Mouse (Mus musculus): Measurements from ENCODE around the gene Ehd2.

Ehd2 gene

DNA sequence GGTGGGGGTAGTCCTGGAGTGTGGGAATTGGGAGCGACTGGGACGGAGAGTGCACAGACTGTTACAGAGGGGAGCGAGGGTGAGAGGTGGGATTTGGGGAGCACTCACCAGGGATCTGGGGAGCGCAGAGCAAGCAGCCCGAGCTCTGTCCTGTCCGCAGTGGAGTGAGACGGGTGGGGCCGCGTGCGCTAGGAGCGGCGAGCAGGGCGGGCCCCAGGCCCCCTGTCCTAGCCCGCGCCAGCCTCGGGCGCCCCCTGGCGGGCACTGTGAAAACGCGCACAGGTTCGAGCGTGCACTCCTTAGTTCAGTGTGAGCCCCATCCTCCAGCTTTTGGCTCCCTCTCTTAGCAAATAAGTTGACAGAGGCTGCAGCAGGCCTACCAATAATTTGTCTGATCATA, at the start of gene Ehd2:
TSS of gene Ehd2 (minus strand) at position 256 of the 400 bp plus-strand sequence.
- Histone ChIP-seq H3K36me3 (ENCODE audit: control insufficient read depth, insufficient read depth, low read length, poor library complexity, severe bottlenecking) (peaks cover 2% of the 10 kb centered on the region; the same call in 1 of the 2 replicates), H3K27me3 (ENCODE audit: control insufficient read depth, insufficient read depth, low read length, poor library complexity, severe bottlenecking) (no peaks in the 10 kb centered on the region)
- DNase-seq (ENCODE audit: low read depth, low spot score): peak; percentile 79

DNA sequence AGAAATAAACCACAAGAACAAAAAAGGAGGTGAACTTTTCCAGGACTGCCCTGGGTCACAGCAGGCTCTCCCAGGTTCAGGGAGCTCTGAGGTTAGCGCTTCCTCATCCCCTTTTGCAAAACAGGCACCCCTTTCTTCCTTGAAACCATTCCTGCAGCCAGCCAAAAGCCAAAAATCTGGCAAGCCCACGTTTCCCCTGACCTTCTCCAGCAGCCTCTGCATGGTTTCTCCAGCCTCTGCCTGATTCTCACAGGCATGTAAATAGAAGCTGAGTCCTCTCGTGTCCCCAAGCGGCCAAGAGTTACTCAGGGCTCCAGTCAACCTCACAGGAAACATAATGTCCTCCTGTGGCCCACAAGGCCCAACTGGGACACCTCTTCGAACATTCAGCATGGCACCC, 48.0 kb upstream of the Ehd2 start:
- DNase-seq (ENCODE audit: low read depth, low spot score): no peak
- Histone ChIP-seq H3K36me3 (ENCODE audit: control insufficient read depth, insufficient read depth, low read length, poor library complexity, severe bottlenecking) (peaks cover 2% of the 10 kb centered on the region; the same call in 1 of the 2 replicates), H3K27me3 (ENCODE audit: control insufficient read depth, insufficient read depth, low read length, poor library complexity, severe bottlenecking) (no peaks in the 10 kb centered on the region)

DNA sequence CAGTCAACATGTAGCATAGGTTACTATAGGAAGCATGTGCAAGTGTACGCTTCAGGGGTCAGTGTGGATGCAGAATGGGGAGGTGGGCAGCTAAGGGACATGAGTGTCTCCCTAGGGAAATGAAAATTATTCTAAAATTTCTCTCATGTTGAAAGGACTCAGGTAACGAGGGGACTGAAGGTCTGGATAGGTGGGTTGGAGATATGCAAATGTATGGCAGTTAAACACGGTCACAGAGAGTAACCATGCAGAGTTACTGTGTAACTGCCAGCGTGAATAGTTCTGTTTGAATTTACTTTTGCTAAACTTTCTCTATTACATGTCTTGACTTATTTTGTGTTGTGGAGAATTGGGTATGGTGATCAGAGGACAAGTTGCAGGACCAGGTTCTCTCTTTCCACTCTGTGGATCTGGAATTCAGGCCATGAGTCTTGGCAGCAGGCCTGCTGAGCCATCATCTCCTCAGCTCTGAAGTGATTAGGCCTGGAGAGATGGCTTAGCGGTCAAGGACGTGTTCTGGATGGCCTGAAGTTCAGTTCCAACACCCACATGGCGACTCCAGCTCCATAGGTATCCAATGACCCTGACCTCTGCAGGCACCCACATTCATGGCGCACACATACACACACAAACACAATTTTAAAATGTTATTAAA, 47.3 kb upstream of the Ehd2 start:
- Histone ChIP-seq H3K27me3 (ENCODE audit: control insufficient read depth, insufficient read depth, low read length, poor library complexity, severe bottlenecking) (no peaks in the 10 kb centered on the region), H3K36me3 (ENCODE audit: control insufficient read depth, insufficient read depth, low read length, poor library complexity, severe bottlenecking) (peaks cover under 1% of the 10 kb centered on the region; the same call in 1 of the 2 replicates)
- peak; percentile 56 for DNase-seq (ENCODE audit: low read depth, low spot score)

DNA sequence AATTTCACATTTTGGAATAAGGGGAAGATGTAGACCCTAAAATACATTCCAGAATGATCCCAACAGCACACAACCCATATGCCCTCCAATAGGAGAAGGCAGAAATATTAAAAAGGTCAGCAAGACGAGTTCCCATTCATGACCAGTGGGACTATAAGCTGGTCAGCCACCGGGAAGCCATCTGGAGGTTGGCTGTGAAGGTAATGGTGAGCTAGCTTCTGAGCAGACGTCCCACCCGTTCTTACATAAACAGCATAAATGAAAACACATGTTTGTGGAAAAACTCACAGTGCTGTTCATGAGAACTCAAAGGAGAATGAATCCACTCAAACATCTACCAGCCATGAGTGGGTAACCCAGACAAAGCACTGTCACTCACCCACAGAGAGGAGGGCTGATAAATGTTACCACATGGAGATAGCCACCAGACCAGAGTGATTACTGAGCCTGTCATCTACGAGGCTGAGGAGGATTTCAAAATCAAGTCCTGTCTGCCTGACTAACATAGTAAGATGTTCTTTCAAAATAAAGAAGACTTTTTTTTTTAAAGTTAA, 46.4 kb upstream of the Ehd2 start:
- Histone ChIP-seq H3K36me3 (ENCODE audit: control insufficient read depth, insufficient read depth, low read length, poor library complexity, severe bottlenecking) (no peaks in the 10 kb centered on the region; the same call in 1 of the 2 replicates), H3K27me3 (ENCODE audit: control insufficient read depth, insufficient read depth, low read length, poor library complexity, severe bottlenecking) (no peaks in the 10 kb centered on the region)
- DNase-seq (ENCODE audit: low read depth, low spot score): no peak

DNA sequence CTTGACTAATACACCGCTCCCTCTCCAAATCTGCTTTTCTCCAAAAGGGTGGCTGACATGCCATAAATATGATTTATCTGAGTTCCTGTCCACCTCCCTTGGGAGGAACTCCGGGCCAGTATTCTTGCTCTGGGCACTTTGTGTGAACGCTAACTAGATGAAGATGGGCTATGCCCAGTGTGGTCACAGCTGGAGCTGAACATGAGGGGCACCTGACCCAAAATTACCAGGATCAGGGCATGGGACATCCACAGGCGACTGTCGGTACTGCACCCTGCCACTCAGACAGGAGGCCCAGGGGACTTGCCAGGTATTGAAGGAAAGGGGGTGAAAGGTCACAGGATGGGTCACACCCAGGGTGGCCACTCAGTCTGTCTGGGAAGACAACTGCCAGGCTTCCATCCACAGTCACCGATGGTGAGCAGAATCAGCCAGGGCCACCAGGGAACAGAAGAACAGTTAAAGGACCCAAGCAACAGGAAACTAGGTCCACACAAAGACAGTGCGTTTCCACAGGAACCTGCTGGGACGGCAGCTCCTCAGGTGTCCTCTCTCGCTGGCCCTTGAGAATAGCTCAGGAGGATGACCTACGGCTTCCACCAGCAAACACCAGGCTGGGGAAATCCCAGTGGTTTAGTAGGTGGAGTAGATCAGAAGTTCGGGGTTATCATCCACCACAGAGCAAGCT, 45.4 kb upstream of the Ehd2 start:
- DNase-seq (ENCODE audit: low read depth, low spot score): peak; percentile 56
- Histone ChIP-seq H3K36me3 (ENCODE audit: control insufficient read depth, insufficient read depth, low read length, poor library complexity, severe bottlenecking) (no peaks in the 10 kb centered on the region; the same call in 1 of the 2 replicates), H3K27me3 (ENCODE audit: control insufficient read depth, insufficient read depth, low read length, poor library complexity, severe bottlenecking) (no peaks in the 10 kb centered on the region)

DNA sequence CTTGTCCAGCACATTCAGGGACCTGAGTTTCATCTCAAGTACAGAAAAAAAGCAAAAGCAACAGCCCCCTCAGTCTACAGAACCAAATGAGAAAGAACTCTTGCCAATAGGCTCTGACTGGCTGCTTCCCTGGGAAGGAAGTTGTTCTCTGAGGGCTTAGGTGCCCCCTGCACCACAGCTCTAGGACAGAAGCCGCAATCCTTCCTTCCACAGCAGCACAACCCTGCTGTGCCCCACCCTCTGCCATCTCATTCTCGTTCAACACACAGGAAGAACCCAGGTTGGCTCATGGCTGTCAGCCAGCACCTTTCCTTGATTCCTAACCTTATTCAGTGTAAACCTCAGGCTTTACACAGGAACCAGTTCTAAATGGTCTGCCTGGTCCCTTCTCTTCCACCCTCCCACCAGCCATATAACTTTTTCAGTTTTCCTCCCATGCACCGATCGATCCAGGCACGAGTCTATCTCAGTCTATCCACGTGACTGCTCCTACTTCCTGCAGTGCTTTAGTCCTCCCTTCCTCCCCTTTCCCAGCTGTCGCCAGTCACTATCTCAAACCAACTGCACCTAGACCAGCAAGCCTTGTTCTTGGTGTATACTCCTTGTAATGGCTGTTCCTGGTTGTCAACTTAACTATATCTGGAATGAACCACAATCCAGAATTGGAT, 44.2 kb upstream of the Ehd2 start:
- DNase-seq (ENCODE audit: low read depth, low spot score): no peak
- Histone ChIP-seq H3K36me3 (ENCODE audit: control insufficient read depth, insufficient read depth, low read length, poor library complexity, severe bottlenecking) (no peaks in the 10 kb centered on the region; the same call in 1 of the 2 replicates), H3K27me3 (ENCODE audit: control insufficient read depth, insufficient read depth, low read length, poor library complexity, severe bottlenecking) (no peaks in the 10 kb centered on the region)

DNA sequence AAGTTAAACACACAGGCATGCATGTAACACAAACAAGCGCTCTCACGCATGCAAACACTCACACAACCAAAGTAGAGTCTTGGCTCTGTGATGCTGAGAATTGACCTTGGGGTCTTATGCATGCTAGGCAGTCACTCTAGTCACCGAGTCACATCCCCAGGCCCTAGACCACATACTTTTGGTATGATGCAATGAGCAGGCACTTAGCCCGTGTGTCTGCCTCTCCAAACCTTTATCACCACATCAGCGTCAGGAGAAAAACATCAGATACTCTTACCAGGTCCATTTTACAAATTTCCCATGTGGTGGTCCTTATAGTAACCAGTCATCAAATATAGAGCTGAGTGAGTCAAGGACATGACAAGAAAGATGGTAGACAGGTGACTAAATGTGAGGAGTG, 43.3 kb upstream of the Ehd2 start:
- Histone ChIP-seq H3K36me3 (ENCODE audit: control insufficient read depth, insufficient read depth, low read length, poor library complexity, severe bottlenecking) (no peaks in the 10 kb centered on the region; the same call in 1 of the 2 replicates), H3K27me3 (ENCODE audit: control insufficient read depth, insufficient read depth, low read length, poor library complexity, severe bottlenecking) (no peaks in the 10 kb centered on the region)
- DNase-seq (ENCODE audit: low read depth, low spot score): no peak

DNA sequence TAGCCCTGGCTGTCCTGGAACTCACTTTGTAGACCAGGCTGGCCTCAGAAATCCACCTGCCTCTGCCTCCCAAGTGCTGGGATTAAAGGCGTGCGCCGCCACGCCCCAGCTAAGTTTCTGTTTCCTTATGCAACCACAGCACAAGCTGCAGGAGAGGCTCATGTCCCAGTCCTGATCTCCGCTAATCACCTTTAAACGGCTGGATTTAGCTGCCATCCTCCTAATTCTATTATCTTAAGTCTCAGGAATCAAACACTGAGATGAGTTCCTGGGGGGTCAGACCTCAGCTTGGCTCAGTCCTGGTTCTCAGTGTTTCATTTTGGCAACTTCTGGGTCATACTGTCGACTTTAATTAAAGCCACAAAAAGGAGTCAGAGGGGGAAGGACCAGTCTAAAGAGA, 42.3 kb upstream of the Ehd2 start:
- Histone ChIP-seq H3K36me3 (ENCODE audit: control insufficient read depth, insufficient read depth, low read length, poor library complexity, severe bottlenecking) (no peaks in the 10 kb centered on the region; the same call in 1 of the 2 replicates), H3K27me3 (ENCODE audit: control insufficient read depth, insufficient read depth, low read length, poor library complexity, severe bottlenecking) (no peaks in the 10 kb centered on the region)
- DNase-seq (ENCODE audit: low read depth, low spot score): no peak

DNA sequence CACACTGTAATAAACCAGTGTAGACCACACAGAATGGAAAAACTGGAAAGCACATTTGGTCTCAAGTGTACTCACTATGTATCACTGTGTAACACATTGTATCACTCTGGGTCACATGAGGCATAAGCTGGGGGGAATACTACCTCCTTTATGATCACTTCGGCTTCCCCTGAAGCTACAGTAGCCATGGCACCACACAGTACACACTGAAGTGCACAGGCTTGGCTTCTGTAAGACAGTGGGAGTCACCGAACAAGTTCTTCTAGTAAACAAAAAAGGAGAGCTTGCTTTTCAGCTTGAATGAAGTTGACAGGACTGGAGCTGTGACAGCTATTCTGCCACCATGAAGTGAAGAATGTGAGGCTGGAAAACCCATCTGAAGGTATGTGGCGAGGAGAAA, 37.7 kb upstream of the Ehd2 start:
- no peaks in the 10 kb centered on the region for H3K27me3 ChIP-seq (ENCODE audit: control insufficient read depth, insufficient read depth, low read length, poor library complexity, severe bottlenecking)
- H3K36me3 ChIP-seq (ENCODE audit: control insufficient read depth, insufficient read depth, low read length, poor library complexity, severe bottlenecking): no peaks in the 10 kb centered on the region; the same call in 1 of the 2 replicates
- DNase-seq (ENCODE audit: low read depth, low spot score): no peak

DNA sequence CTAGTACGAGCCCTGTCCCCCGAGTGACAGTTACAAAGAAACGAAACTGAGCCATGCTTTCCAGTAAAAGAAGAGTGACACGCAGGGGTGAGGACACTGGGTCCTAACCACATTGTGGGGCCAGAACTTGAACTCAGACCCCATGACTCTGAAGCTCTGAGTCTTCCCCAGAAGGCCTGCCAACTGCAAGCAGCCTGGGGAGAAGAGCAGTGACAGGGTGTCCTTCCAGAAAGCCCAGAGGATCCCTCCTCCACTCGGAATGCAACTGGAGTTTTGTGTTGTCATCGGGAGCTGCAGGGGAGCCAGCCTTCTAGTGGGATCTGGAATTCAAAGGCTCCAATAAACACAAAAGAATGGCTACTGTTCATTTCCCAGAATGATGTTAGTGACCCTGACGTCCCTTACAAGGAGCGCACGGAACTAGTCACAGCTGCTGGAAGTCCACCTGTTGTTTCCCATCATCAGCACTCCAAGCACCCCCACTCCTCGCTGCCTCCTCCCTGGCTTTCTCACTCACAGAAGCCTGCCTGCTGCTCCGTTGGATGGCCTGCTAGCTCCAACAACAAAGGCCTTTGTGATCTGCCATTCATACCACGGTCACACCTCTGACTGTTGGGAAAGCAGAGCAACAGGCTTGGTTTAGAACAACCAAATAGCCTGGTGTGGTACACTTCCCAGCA, 37.0 kb upstream of the Ehd2 start:
- Histone ChIP-seq H3K27me3 (ENCODE audit: control insufficient read depth, insufficient read depth, low read length, poor library complexity, severe bottlenecking) (no peaks in the 10 kb centered on the region), H3K36me3 (ENCODE audit: control insufficient read depth, insufficient read depth, low read length, poor library complexity, severe bottlenecking) (peaks cover under 1% of the 10 kb centered on the region)
- no peak for DNase-seq (ENCODE audit: low read depth, low spot score)

DNA sequence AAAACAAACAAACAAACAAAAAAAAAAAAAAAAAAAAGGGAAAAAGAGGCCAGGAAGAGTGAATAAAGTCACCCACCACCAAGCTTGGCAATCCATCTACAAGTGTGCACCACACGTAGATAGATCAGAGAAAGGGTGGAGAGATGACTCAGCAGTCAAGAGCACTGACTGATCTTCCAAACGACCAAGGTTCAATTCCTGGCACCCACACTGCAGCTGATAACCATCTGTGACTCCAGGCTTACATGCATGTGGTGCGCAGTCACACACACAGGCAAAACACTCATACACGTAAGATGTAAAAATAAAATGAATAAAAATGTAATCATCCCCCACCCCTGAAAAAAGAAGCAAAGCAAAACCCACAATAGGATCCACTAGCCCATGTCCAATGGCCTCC, 35.7 kb upstream of the Ehd2 start:
- Histone ChIP-seq H3K36me3 (ENCODE audit: control insufficient read depth, insufficient read depth, low read length, poor library complexity, severe bottlenecking) (peaks cover 3% of the 10 kb centered on the region; the same call in 1 of the 2 replicates), H3K27me3 (ENCODE audit: control insufficient read depth, insufficient read depth, low read length, poor library complexity, severe bottlenecking) (no peaks in the 10 kb centered on the region)
- DNase-seq (ENCODE audit: low read depth, low spot score): no peak

DNA sequence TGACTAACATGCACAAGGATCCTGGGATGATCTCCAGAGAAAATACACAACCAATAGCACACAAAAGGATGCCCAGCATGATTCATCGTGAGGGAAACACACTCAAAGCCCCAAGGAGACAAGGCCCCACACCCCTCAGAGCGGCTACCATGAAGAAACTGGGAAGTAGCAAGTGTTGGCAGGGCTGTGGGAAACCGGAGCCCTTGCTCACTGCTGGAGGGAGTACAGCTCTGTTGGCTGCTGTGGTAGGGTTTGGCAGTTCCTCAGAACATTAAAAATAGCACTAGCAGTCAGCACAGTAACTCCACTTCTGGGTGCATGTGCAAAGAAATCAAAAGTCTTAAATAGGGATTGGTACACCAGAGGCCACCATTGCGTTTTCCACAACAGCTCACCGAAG, 34.8 kb upstream of the Ehd2 start:
- Histone ChIP-seq H3K27me3 (ENCODE audit: control insufficient read depth, insufficient read depth, low read length, poor library complexity, severe bottlenecking) (no peaks in the 10 kb centered on the region), H3K36me3 (ENCODE audit: control insufficient read depth, insufficient read depth, low read length, poor library complexity, severe bottlenecking) (peaks cover 3% of the 10 kb centered on the region; the same call in 1 of the 2 replicates)
- DNase-seq (ENCODE audit: low read depth, low spot score): no peak

DNA sequence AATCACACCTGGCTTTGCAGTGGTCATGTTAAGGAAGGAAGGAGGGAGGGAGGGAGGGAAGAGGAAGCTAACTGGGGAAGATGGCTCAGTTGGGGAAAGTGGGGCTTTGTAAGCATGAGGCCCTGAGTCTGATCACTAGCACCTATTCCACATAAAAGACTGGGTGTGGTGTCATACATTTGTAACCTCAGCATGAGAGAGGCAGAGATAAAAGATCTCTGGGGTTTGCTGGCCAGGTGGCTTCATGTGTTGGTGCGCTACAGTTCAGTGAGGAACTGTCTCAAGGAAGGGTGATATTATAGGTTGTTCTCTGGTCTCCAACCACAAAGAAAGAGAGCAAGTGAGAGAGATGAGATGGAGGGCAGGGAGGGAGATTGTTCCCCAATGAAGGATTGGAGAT, 34.3 kb upstream of the Ehd2 start:
- no peak for DNase-seq (ENCODE audit: low read depth, low spot score)
- no peaks in the 10 kb centered on the region for H3K27me3 ChIP-seq (ENCODE audit: control insufficient read depth, insufficient read depth, low read length, poor library complexity, severe bottlenecking)

DNA sequence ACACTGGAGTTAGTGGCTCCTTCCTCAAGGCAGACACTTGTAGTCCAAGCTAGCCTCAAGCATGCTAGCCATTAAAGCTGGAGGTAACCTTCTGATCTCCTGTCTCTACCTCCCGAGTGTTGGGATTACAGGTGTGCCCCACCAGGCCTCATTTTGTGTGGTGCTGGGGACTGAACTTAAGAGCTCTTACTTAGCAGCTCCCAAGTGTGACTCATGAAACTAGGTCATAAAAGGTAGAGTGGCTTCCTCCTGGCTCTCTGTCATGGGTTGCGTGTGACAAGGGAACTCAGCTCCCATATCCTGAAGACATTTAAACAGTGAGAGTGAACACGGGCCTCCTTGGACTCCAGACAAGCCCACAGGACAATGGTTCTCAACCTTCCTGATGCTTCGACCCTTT, 26.4 kb upstream of the Ehd2 start:
- Histone ChIP-seq H3K27me3 (ENCODE audit: control insufficient read depth, insufficient read depth, low read length, poor library complexity, severe bottlenecking) (no peaks in the 10 kb centered on the region), H3K36me3 (ENCODE audit: control insufficient read depth, insufficient read depth, low read length, poor library complexity, severe bottlenecking) (no peaks in the 10 kb centered on the region; the same call in none of the 2 replicates)
- no peak for DNase-seq (ENCODE audit: low read depth, low spot score)

More for the DNA sequence above, 34.3 kb upstream of the Ehd2 start:
- peaks cover 3% of the 10 kb centered on the region; the same call in 1 of the 2 replicates for H3K36me3 ChIP-seq (ENCODE audit: control insufficient read depth, insufficient read depth, low read length, poor library complexity, severe bottlenecking)
